Mouse (Mus musculus) heart, postnatal 10 days (tissue): ENCODE data around the gene Ddt. TPM values are rescaled to one million over a fixed set of nuclear protein-coding genes. Genes with fewer than 3 reads are reported as not detected.
A peak's percentile ranks its signal among the peaks of the same experiment; 100 is the strongest.

Experiments used
- DNase-seq, 2 experiments: peaks; one replicate each; pipeline ENCODE4 v3.0.0; 2021
- intact Hi-C: fragments of 180-260 bp; cut with DNase I; formaldehyde crosslinking; loops from one replicate; pipeline ENCODE4 v1.15.1; 2025
- total RNA-seq, 2 experiments: library from RNA; stranded (reverse); gene quantifications; 2 replicates each; pipeline ENCODE4 v1.2.3; 2021

Gene Ddt
- total RNA-seq = 10 to 100 TPM; 29.6 to 49.2 TPM

GRCm38 (mm10) chr10:75772795-75773664, at the start of gene Ddt:
Gene Ddt (minus strand): TSS chr10:75773414.
- intact Hi-C loops = loop anchor here (2.0 kb wide), 1 partner anchor 62 kb away; no protein-coding TSS in a partner anchor
- DNase-seq = peak; percentile 82 to 85

- no peak for DNase-seq
- intact Hi-C loops = no loop called here
Observed at GRCm38 (mm10) chr10:75822443-75822842, 49.2 kb upstream of the Ddt start, which contains the start of gene Gstt4. Gene Gstt4 (minus strand): TSS chr10:75822543.

- no peak for DNase-seq
- intact Hi-C loops = no loop called here
Observed at GRCm38 (mm10) chr10:75819882-75820281, 46.7 kb upstream of the Ddt start.

GRCm38 (mm10) chr10:75818641-75819040, 45.4 kb upstream of the Ddt start:
- DNase-seq = no peak
- intact Hi-C loops = no loop called here

- intact Hi-C loops = no loop called here
- DNase-seq = no peak
Observed at GRCm38 (mm10) chr10:75804217-75804616, 31.0 kb upstream of the Ddt start.

GRCm38 (mm10) chr10:75798176-75798696, 25.0 kb upstream of the Ddt start, which contains the start of gene Gstt1:
Gene Gstt1 (minus strand): TSS chr10:75798584.
- DNase-seq = peak; percentile 60 to 69
- intact Hi-C loops = no loop called here

GRCm38 (mm10) chr10:75797619-75798175, 24.5 kb upstream of the Ddt start:
- intact Hi-C loops = no loop called here

GRCm38 (mm10) chr10:75796731-75797516, 23.7 kb upstream of the Ddt start:
- DNase-seq = no peak
- intact Hi-C loops = no loop called here

More at GRCm38 (mm10) chr10:75797619-75798175, 24.5 kb upstream of the Ddt start:
- peak; percentile 57 to 64 for DNase-seq

GRCm38 (mm10) chr10:75794880-75795279, 21.7 kb upstream of the Ddt start:
- intact Hi-C loops = no loop called here
- DNase-seq = no peak

- intact Hi-C loops = no loop called here
- DNase-seq = no peak
Observed at GRCm38 (mm10) chr10:75790773-75791172, 17.6 kb upstream of the Ddt start.

GRCm38 (mm10) chr10:75789841-75790240, 16.6 kb upstream of the Ddt start:
- intact Hi-C loops = no loop called here
- no peak for DNase-seq

GRCm38 (mm10) chr10:75789081-75789735, 16.0 kb upstream of the Ddt start:
- DNase-seq = no peak
- intact Hi-C loops = no loop called here

- DNase-seq = no peak
- intact Hi-C loops = no loop called here
Observed at GRCm38 (mm10) chr10:75788277-75788676, 15.1 kb upstream of the Ddt start.

- no peak for DNase-seq
- intact Hi-C loops = no loop called here
Observed at GRCm38 (mm10) chr10:75785442-75785841, 12.2 kb upstream of the Ddt start.

- DNase-seq = peak; percentile 63 to 69
- intact Hi-C loops = no loop called here
Observed at GRCm38 (mm10) chr10:75780769-75781578, 7.8 kb upstream of the Ddt start, which contains the start of the genes Gm20441 and Gstt3. Gene Gm20441 (minus strand): TSS chr10:75780954. Gene Gstt3 (minus strand): TSS chr10:75781414.

- no peak for DNase-seq
- intact Hi-C loops = no loop called here
Observed at GRCm38 (mm10) chr10:75779206-75780174, 6.3 kb upstream of the Ddt start.

GRCm38 (mm10) chr10:75777885-75778284, 4.7 kb upstream of the Ddt start:
- no peak for DNase-seq
- intact Hi-C loops = no loop called here

- DNase-seq = no peak
Observed at GRCm38 (mm10) chr10:75776562-75776961, 3.3 kb upstream of the Ddt start.

More at GRCm38 (mm10) chr10:75776562-75776961, 3.3 kb upstream of the Ddt start:
- intact Hi-C loops = no loop called here
